Mouse (Mus musculus): ENCODE results near the gene Shisa8. TPM values are rescaled to one million over a fixed set of nuclear protein-coding genes. Genes with fewer than 3 reads are reported as not detected.

Gene Shisa8
- polyA plus RNA-seq, 1 experiment, result 0.13 TPM

DNA sequence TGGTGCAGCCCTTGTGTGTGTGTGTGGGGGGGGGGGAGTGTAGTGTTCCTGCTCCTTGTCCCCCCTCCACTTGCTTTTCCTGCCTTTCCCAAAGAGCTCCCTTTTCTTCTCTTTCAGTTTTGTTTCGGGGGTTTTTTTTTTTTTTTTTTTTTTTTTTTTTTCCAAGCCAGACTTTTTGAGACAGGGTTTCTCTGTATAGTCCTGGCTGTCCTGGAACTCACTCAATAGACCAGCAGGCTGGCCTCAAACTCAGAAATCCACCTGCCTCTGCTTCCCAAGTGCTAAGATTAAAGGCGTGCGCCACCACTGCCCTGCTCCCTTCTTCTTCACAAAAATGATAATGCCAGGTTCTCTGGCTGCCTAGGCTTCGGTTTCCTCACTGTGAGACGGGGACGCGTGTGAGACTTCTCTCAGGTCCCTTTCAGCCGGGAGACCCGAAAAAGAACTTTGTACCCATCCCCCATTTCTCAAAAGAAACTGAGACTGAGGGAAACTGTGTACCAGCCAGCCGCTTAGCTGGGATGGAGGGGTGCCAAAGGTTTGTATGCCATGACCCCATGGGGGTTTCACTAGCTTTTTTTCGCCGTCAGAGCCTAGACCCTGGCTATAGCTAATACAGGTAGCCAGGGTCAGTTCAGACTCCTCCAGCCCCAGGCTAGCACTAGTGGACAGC lies 7.5 kb upstream of the Shisa8 start:
- TF ChIP-seq REST (IDR thresholded peaks at IDR 0.05; ENCODE audit: insufficient read depth, insufficient read length) (no peak), POLR2AphosphoS2 (IDR thresholded peaks at IDR 0.05; ENCODE audit: insufficient read length, low read depth) (no peak), USF1 (IDR thresholded peaks at IDR 0.05; ENCODE audit: low read depth) (no peak), MAX (IDR thresholded peaks at IDR 0.05; ENCODE audit: low read depth) (no peak), MYOD1 (IDR thresholded peaks at IDR 0.05; ENCODE audit: control insufficient read depth in 1 of 3, insufficient read length in 2 of 3, low read depth in 2 of 3) (no peak), CEBPB (IDR thresholded peaks at IDR 0.05; ENCODE audit: insufficient read depth, poor library complexity, severe bottlenecking) (no peak), TCF12 (IDR thresholded peaks at IDR 0.05; ENCODE audit: insufficient read depth, poor library complexity, severe bottlenecking) (no peak), SRF (IDR thresholded peaks at IDR 0.05; ENCODE audit: control insufficient read depth, insufficient read length, low read depth) (no peak), E2F4 (IDR thresholded peaks at IDR 0.05; ENCODE audit: insufficient read depth) (no peak), TCF3 (IDR thresholded peaks at IDR 0.05; ENCODE audit: insufficient read length, low read depth) (no peak), MYOG (IDR thresholded peaks at IDR 0.05; ENCODE audit: control insufficient read depth in 1 of 3, insufficient read depth in 1 of 3, insufficient read length in 2 of 3, low read depth in 2 of 3) (no peak), POLR2A (IDR thresholded peaks at IDR 0.05; ENCODE audit: insufficient read length, low read depth) (no peak)
- no peaks in the 10 kb centered on the region for H3K36me3 ChIP-seq (ENCODE audit: control insufficient read depth, insufficient read depth)
- H3K4me2 ChIP-seq (ENCODE audit: low read depth), result no peak overlapping the region
- H3K4me3 ChIP-seq, result no peak overlapping the region
- no peaks in the 10 kb centered on the region for H3K27me3 ChIP-seq (ENCODE audit: control insufficient read depth, insufficient read depth, insufficient read length)
- no peak overlapping the region for H3ac ChIP-seq (ENCODE audit: control insufficient read depth, insufficient read length)
- no peaks in the 10 kb centered on the region for H3K79me2 ChIP-seq (ENCODE audit: control insufficient read depth, insufficient read depth)

DNA sequence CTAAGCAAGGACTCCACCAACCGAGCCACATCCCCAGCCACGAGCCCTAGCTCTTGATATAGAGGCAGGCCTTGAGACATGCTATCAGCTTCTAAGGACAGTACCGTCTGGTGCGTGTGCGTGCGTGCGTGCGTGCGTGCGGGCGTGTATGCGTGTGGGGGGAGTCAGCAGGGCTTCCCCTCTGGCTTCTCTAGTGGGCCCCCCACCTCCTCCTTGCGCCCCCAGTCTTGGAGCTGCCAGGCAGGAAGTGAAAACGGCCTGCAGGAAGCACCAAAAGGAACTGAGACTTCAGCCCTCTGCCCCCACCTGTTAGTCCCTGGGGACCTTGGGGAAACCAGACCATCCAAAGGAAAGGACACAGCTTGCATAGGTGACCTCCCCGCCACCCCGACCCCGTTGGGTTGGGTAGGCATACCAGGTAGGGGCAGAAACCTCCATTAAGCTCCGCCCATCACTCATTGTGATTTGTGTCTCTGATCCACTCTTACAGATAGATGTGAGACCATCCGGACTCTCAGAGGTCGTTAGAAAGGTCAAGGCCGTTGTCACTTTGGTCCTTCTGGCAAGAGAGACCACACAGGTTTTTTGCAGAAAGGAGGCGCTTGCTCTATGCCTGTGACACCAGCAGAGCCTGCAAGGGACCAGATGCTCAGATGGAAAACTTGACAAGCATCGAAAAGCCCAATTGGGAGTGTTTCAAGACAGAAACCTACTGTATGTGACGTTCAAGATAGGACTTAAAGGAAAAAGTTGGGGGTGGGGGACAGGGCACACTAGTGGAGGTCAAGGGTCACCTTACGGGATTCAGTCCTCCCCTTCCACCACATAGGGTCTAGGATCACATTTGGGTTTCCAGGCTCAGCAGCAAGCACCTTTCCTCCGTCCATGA lies 6.4 kb upstream of the Shisa8 start:
- no peak overlapping the region for H3K4me2 ChIP-seq (ENCODE audit: low read depth)

DNA sequence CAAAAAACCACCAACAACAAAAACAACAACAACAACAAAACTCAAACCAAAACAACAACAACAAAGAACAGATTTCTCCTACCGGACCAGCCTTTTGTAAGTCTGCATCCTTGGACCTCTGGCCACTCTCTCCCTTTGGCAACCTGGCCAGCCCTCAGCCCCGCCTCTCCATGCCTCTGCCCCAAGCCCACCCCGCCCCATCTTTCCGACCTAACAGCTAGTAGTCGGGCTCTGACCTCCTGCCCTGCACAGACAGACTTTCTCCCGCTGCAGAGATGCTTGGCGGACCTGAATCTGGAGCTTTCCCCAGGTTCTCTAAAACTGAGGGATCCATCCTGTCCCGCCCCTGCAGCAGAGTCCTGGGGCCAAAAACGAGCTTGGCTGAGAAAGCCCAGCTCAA lies 5.4 kb upstream of the Shisa8 start:
- no peak overlapping the region for H3K4me3 ChIP-seq
- H3K79me2 ChIP-seq (ENCODE audit: control insufficient read depth, insufficient read depth), result no peaks in the 10 kb centered on the region
- no peak for TF ChIP-seq MYOD1 (IDR thresholded peaks at IDR 0.05; ENCODE audit: control insufficient read depth in 1 of 3, insufficient read length in 2 of 3, low read depth in 2 of 3)
- no peak for TF ChIP-seq MYOG (IDR thresholded peaks at IDR 0.05; ENCODE audit: control insufficient read depth in 1 of 3, insufficient read depth in 1 of 3, insufficient read length in 2 of 3, low read depth in 2 of 3)
- TF ChIP-seq SRF (IDR thresholded peaks at IDR 0.05; ENCODE audit: control insufficient read depth, insufficient read length, low read depth), result no peak
- no peak for TF ChIP-seq POLR2A (IDR thresholded peaks at IDR 0.05; ENCODE audit: insufficient read length, low read depth)
- TF ChIP-seq CEBPB (IDR thresholded peaks at IDR 0.05; ENCODE audit: insufficient read depth, poor library complexity, severe bottlenecking), result no peak
- no peak for TF ChIP-seq TCF3 (IDR thresholded peaks at IDR 0.05; ENCODE audit: insufficient read length, low read depth)
- TF ChIP-seq USF1 (IDR thresholded peaks at IDR 0.05; ENCODE audit: low read depth), result no peak
- TF ChIP-seq REST (IDR thresholded peaks at IDR 0.05; ENCODE audit: insufficient read depth, insufficient read length), result no peak
- H3K4me2 ChIP-seq (ENCODE audit: low read depth), result no peak overlapping the region
- no peaks in the 10 kb centered on the region for H3K27me3 ChIP-seq (ENCODE audit: control insufficient read depth, insufficient read depth, insufficient read length)
- no peak overlapping the region for H3ac ChIP-seq (ENCODE audit: control insufficient read depth, insufficient read length)
- H3K36me3 ChIP-seq (ENCODE audit: control insufficient read depth, insufficient read depth), result no peaks in the 10 kb centered on the region

More for the DNA sequence above, 6.4 kb upstream of the Shisa8 start:
- TF ChIP-seq USF1 (IDR thresholded peaks at IDR 0.05; ENCODE audit: low read depth) (no peak), MYOG (IDR thresholded peaks at IDR 0.05; ENCODE audit: control insufficient read depth in 1 of 3, insufficient read depth in 1 of 3, insufficient read length in 2 of 3, low read depth in 2 of 3) (no peak), SRF (IDR thresholded peaks at IDR 0.05; ENCODE audit: control insufficient read depth, insufficient read length, low read depth) (no peak), REST (IDR thresholded peaks at IDR 0.05; ENCODE audit: insufficient read depth, insufficient read length) (no peak), CEBPB (IDR thresholded peaks at IDR 0.05; ENCODE audit: insufficient read depth, poor library complexity, severe bottlenecking) (no peak), MAX (IDR thresholded peaks at IDR 0.05; ENCODE audit: low read depth) (no peak), POLR2A (IDR thresholded peaks at IDR 0.05; ENCODE audit: insufficient read length, low read depth) (no peak), TCF3 (IDR thresholded peaks at IDR 0.05; ENCODE audit: insufficient read length, low read depth) (no peak), MYOD1 (IDR thresholded peaks at IDR 0.05; ENCODE audit: control insufficient read depth in 1 of 3, insufficient read length in 2 of 3, low read depth in 2 of 3) (no peak), TCF12 (IDR thresholded peaks at IDR 0.05; ENCODE audit: insufficient read depth, poor library complexity, severe bottlenecking) (no peak), POLR2AphosphoS2 (IDR thresholded peaks at IDR 0.05; ENCODE audit: insufficient read length, low read depth) (no peak), E2F4 (IDR thresholded peaks at IDR 0.05; ENCODE audit: insufficient read depth) (no peak)
- Histone ChIP-seq H3K36me3 (ENCODE audit: control insufficient read depth, insufficient read depth) (no peaks in the 10 kb centered on the region), H3ac (ENCODE audit: control insufficient read depth, insufficient read length) (no peak overlapping the region), H3K4me3 (no peak overlapping the region), H3K27me3 (ENCODE audit: control insufficient read depth, insufficient read depth, insufficient read length) (no peaks in the 10 kb centered on the region), H3K79me2 (ENCODE audit: control insufficient read depth, insufficient read depth) (no peaks in the 10 kb centered on the region)

DNA sequence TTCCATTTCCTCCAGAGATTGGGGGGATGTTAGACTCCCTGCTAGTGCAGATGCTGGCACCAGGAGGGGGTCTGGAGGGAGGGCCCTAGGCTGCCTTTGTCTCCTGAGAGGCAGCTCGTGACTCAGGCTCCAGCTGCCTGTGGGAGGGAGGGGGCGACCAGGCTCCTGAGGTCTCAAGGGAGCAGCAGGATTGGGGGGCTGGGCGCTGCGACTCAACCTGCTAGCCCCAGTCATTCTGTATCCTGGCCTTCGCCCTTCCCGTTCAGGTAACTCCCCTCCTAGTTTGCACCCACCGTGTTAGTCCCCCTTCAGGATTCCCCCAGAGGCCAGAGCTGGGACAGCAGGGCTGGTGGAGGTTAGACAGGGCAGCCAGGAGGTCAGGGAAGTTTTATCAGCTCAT lies 4.4 kb upstream of the Shisa8 start:
- no peak for TF ChIP-seq TCF3 (IDR thresholded peaks at IDR 0.05; ENCODE audit: insufficient read length, low read depth)
- no peak for TF ChIP-seq TCF12 (IDR thresholded peaks at IDR 0.05; ENCODE audit: insufficient read depth, poor library complexity, severe bottlenecking)
- TF ChIP-seq POLR2AphosphoS2 (IDR thresholded peaks at IDR 0.05; ENCODE audit: insufficient read length, low read depth), result no peak
- TF ChIP-seq MYOG (IDR thresholded peaks at IDR 0.05; ENCODE audit: control insufficient read depth in 1 of 3, insufficient read depth in 1 of 3, insufficient read length in 2 of 3, low read depth in 2 of 3), result no peak
- TF ChIP-seq USF1 (IDR thresholded peaks at IDR 0.05; ENCODE audit: low read depth), result no peak
- no peak for TF ChIP-seq REST (IDR thresholded peaks at IDR 0.05; ENCODE audit: insufficient read depth, insufficient read length)
- no peak for TF ChIP-seq POLR2A (IDR thresholded peaks at IDR 0.05; ENCODE audit: insufficient read length, low read depth)
- no peak for TF ChIP-seq E2F4 (IDR thresholded peaks at IDR 0.05; ENCODE audit: insufficient read depth)
- no peak for TF ChIP-seq CEBPB (IDR thresholded peaks at IDR 0.05; ENCODE audit: insufficient read depth, poor library complexity, severe bottlenecking)
- TF ChIP-seq MAX (IDR thresholded peaks at IDR 0.05; ENCODE audit: low read depth), result no peak
- TF ChIP-seq SRF (IDR thresholded peaks at IDR 0.05; ENCODE audit: control insufficient read depth, insufficient read length, low read depth), result no peak
- no peak for TF ChIP-seq MYOD1 (IDR thresholded peaks at IDR 0.05; ENCODE audit: control insufficient read depth in 1 of 3, insufficient read length in 2 of 3, low read depth in 2 of 3)
- H3K4me2 ChIP-seq (ENCODE audit: low read depth), result no peak overlapping the region
- H3ac ChIP-seq (ENCODE audit: control insufficient read depth, insufficient read length), result no peak overlapping the region
- peaks cover 9% of the 10 kb centered on the region for H3K27me3 ChIP-seq (ENCODE audit: control insufficient read depth, insufficient read depth, insufficient read length)
- H3K36me3 ChIP-seq (ENCODE audit: control insufficient read depth, insufficient read depth), result no peaks in the 10 kb centered on the region
- H3K79me2 ChIP-seq (ENCODE audit: control insufficient read depth, insufficient read depth), result no peaks in the 10 kb centered on the region
- H3K4me3 ChIP-seq, result no peak overlapping the region

Measured in myocyte (in vitro differentiated cells).